Comparison of ENCODE assay signal across 9 mouse cellular contexts in the genomic region with DNA sequence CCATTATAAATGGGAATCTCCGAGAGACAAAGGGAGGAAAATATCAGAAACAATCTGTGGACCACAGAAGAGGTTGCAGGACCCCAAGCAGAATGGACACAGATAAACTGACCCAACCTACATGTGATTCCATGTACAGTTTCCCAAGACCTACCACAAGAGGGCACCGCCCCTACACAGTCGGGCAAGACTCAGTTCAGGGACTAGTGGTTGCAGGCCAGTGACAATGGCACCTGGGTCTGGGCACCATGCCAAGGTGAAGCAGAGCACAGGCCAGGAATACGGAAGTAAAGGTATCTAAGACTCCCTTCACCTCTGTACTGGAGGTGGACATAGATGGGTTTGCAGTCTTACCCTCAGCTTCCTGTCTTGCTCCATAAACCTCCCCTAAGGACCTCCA. TPM values are rescaled to one million over a fixed set of nuclear protein-coding genes. Genes with fewer than 3 reads are reported as not detected.
A peak's percentile ranks its signal among the peaks of the same experiment; 100 is the strongest.
DNase-seq lines count a peak whose midpoint lies in the region.
"Had no signal": no experiment of that assay in that cellular context is flagged by ENCODE, and none has a peak within 500 bp of the region (broad histone marks: within the 10 kb centered on the region; RNA-seq: fewer than 3 reads in every experiment).

No protein-coding gene starts in this region.

- H3K27ac ChIP-seq in embryonic facial prominence, embryonic 10.5 days (replicated peaks): no peak overlapping the region
- no peak overlapping the region for H3K27ac ChIP-seq in limb, embryonic 10.5 days
- no peak overlapping the region for H3K27ac ChIP-seq in forebrain, embryonic 10.5 days

- H3K9me3 ChIP-seq in embryonic facial prominence, embryonic 10.5 days: no peaks in the 10 kb centered on the region
- H3K9me3 ChIP-seq in limb, embryonic 10.5 days (replicated peaks): no peaks in the 10 kb centered on the region
- H3K9me3 ChIP-seq in forebrain, embryonic 10.5 days: no peaks in the 10 kb centered on the region

- 63% methylated on average over 4 of the region's 4 CpGs for WGBS in embryonic facial prominence, embryonic 10.5 days
- WGBS in limb, embryonic 10.5 days: 67% methylated on average over 4 of the region's 4 CpGs
- 73% methylated on average over 4 of the region's 4 CpGs for WGBS in forebrain, embryonic 10.5 days

- H3K4me3 ChIP-seq in embryonic facial prominence, embryonic 10.5 days: no peak overlapping the region
- no peak overlapping the region for H3K4me3 ChIP-seq in limb, embryonic 10.5 days
- no peak overlapping the region for H3K4me3 ChIP-seq in forebrain, embryonic 10.5 days

- no peaks in the 10 kb centered on the region for H3K27me3 ChIP-seq in embryonic facial prominence, embryonic 10.5 days (replicated peaks; ENCODE audit: low read depth, poor library complexity, severe bottlenecking)
- no peaks in the 10 kb centered on the region for H3K27me3 ChIP-seq in limb, embryonic 10.5 days (ENCODE audit: low read depth, poor library complexity, severe bottlenecking)
- no peaks in the 10 kb centered on the region for H3K27me3 ChIP-seq in forebrain, embryonic 10.5 days (ENCODE audit: poor library complexity, severe bottlenecking)

- peaks cover 34% of the 10 kb centered on the region for H3K36me3 ChIP-seq in embryonic facial prominence, embryonic 10.5 days (replicated peaks)
- peaks cover 33% of the 10 kb centered on the region for H3K36me3 ChIP-seq in limb, embryonic 10.5 days
- peaks cover 33% of the 10 kb centered on the region for H3K36me3 ChIP-seq in forebrain, embryonic 10.5 days (replicated peaks)

- DNase-seq in left cerebral cortex, postnatal 4 days: peak; percentile 54
- no peak for DNase-seq in left cerebral cortex, postnatal 14 days (ENCODE audit: low spot score in 2 of 2)
- DNase-seq in R1 (ENCODE audit: low read depth, low spot score): peak; percentile 21
- DNase-seq in embryonic facial prominence, embryonic 10.5 days (ENCODE audit: low spot score): peak; percentile 30
- peak; percentile 44 for DNase-seq in limb, embryonic 10.5 days (ENCODE audit: low spot score)
- peak; percentile 55 for DNase-seq in retina, postnatal 1 day
- DNase-seq in left cerebral cortex, postnatal 25 days (ENCODE audit: low spot score in 2 of 2): no peak
- DNase-seq in forebrain, embryonic 10.5 days (ENCODE audit: extremely low spot score, low spot score): no peak

- no peaks in the 10 kb centered on the region for H3K4me1 ChIP-seq in embryonic facial prominence, embryonic 10.5 days
- H3K4me1 ChIP-seq in limb, embryonic 10.5 days: no peaks in the 10 kb centered on the region
- 0 out of 2 replicates have a peak, but pooled peaks cover 8% of the 10 kb centered on the region for H3K4me1 ChIP-seq in forebrain, embryonic 10.5 days

- intact Hi-C loops in left cerebral cortex, postnatal 4 days (cut with DNase I): no loop called here
- intact Hi-C loops in left cerebral cortex, postnatal 14 days (cut with DNase I): no loop called here
- intact Hi-C loops in left cerebral cortex, postnatal 25 days (cut with DNase I): no loop called here

RNA-seq across cellular contexts. Expression of gene Mrgpre, which starts 8.8 kb away (rescaled TPM):
- 10 to 100 TPM; 15.3 to 16.5 TPM for total RNA-seq in left cerebral cortex, postnatal 4 days (2021)
- total RNA-seq in left cerebral cortex, postnatal 14 days (2021): 1 to 10 TPM; 7.4 to 8.7 TPM
- polyA plus RNA-seq in embryonic facial prominence, embryonic 10.5 days (2016; fragmentation: Nextera tagmentation; extraction: Ambion mirVana): 1.8 TPM in 2 replicates
- 1.1 and 1.9 TPM in 2 replicates for polyA plus RNA-seq in limb, embryonic 10.5 days (2016; fragmentation: Nextera tagmentation; extraction: Ambion mirVana)
- 1 to 10 TPM; 7.1 to 7.6 TPM for total RNA-seq in left cerebral cortex, postnatal 25 days (2021)
- polyA plus RNA-seq in forebrain, embryonic 10.5 days (2016; fragmentation: Nextera tagmentation; extraction: Ambion mirVana): 1.4 and 1.5 TPM in 2 replicates

RNA-seq across cellular contexts. Expression of gene Mrgprg, which starts 26.3 kb away (rescaled TPM):
- total RNA-seq in left cerebral cortex, postnatal 4 days (2021): not detected
- not detected for total RNA-seq in left cerebral cortex, postnatal 14 days (2021)
- not detected in 2 replicates for polyA plus RNA-seq in embryonic facial prominence, embryonic 10.5 days (2016; fragmentation: Nextera tagmentation; extraction: Ambion mirVana)
- not detected in 2 replicates for polyA plus RNA-seq in limb, embryonic 10.5 days (2016; fragmentation: Nextera tagmentation; extraction: Ambion mirVana)
- not detected for total RNA-seq in left cerebral cortex, postnatal 25 days (2021)
- polyA plus RNA-seq in forebrain, embryonic 10.5 days (2016; fragmentation: Nextera tagmentation; extraction: Ambion mirVana): not detected in 2 replicates
- polyA plus RNA-seq: neural tube, embryonic 14.5 days had no signal

RNA-seq across cellular contexts. Expression of gene Nadsyn1, which starts 29.5 kb away (rescaled TPM):
- total RNA-seq in left cerebral cortex, postnatal 4 days (2021): 1 to 10 TPM; 4.5 to 6.1 TPM
- total RNA-seq in left cerebral cortex, postnatal 14 days (2021): 1 to 10 TPM; 5.4 to 5.6 TPM
- polyA plus RNA-seq in embryonic facial prominence, embryonic 10.5 days (2016; fragmentation: Nextera tagmentation; extraction: Ambion mirVana): 7.7 and 10.0 TPM in 2 replicates
- 10.3 and 10.4 TPM in 2 replicates for polyA plus RNA-seq in limb, embryonic 10.5 days (2016; fragmentation: Nextera tagmentation; extraction: Ambion mirVana)
- total RNA-seq in left cerebral cortex, postnatal 25 days (2021): 1 to 10 TPM; 4.8 to 6.6 TPM
- 8.8 and 10.8 TPM in 2 replicates for polyA plus RNA-seq in forebrain, embryonic 10.5 days (2016; fragmentation: Nextera tagmentation; extraction: Ambion mirVana)

RNA-seq across cellular contexts. Expression of gene Dhcr7, which starts 29.8 kb away (rescaled TPM):
- total RNA-seq in left cerebral cortex, postnatal 4 days (2021): 10 to 100 TPM; 84.2 to 85.6 TPM
- total RNA-seq in left cerebral cortex, postnatal 14 days (2021): 10 to 100 TPM; 56.2 to 59.3 TPM
- polyA plus RNA-seq in embryonic facial prominence, embryonic 10.5 days (2016; fragmentation: Nextera tagmentation; extraction: Ambion mirVana): 68.3 and 79.2 TPM in 2 replicates
- polyA plus RNA-seq in limb, embryonic 10.5 days (2016; fragmentation: Nextera tagmentation; extraction: Ambion mirVana): 69.7 and 70.5 TPM in 2 replicates
- total RNA-seq in left cerebral cortex, postnatal 25 days (2021): 10 to 100 TPM; 44.1 to 45.9 TPM
- 89.3 and 96.2 TPM in 2 replicates for polyA plus RNA-seq in forebrain, embryonic 10.5 days (2016; fragmentation: Nextera tagmentation; extraction: Ambion mirVana)

RNA-seq across cellular contexts. Expression of gene Osbpl5, which starts 36.3 kb away (rescaled TPM):
- 10 to 100 TPM; 67.5 to 84.1 TPM for total RNA-seq in left cerebral cortex, postnatal 4 days (2021)
- total RNA-seq in left cerebral cortex, postnatal 14 days (2021): 10 to 100 TPM; 33.7 to 35.6 TPM
- 15.8 and 16.8 TPM in 2 replicates for polyA plus RNA-seq in embryonic facial prominence, embryonic 10.5 days (2016; fragmentation: Nextera tagmentation; extraction: Ambion mirVana)
- polyA plus RNA-seq in limb, embryonic 10.5 days (2016; fragmentation: Nextera tagmentation; extraction: Ambion mirVana): 12.3 and 19.9 TPM in 2 replicates
- 10 to 100 TPM; 28.7 to 36.8 TPM for total RNA-seq in left cerebral cortex, postnatal 25 days (2021)
- 8.9 and 9.4 TPM in 2 replicates for polyA plus RNA-seq in forebrain, embryonic 10.5 days (2016; fragmentation: Nextera tagmentation; extraction: Ambion mirVana)

Comparison
In these comparisons a context has a peak if more than half of its experiments do, and no peak if none do; other contexts are left out.
1. DNase-seq: peak in left cerebral cortex, postnatal 4 days (single experiment), R1 (single experiment), embryonic facial prominence, embryonic 10.5 days (single experiment), limb, embryonic 10.5 days (single experiment) and retina, postnatal 1 day (single experiment); none in left cerebral cortex, postnatal 14 days (0 of 2), left cerebral cortex, postnatal 25 days (0 of 2) and forebrain, embryonic 10.5 days (single experiment).